Mouse (Mus musculus): ENCODE measurements around the gene S1pr2. TPM values are rescaled to one million over a fixed set of nuclear protein-coding genes. Genes with fewer than 3 reads are reported as not detected.
"Not testable (repeated sequence)": the region's sequence is repeated elsewhere in the genome, so short reads cannot be mapped to it uniquely, and the experiment has no call there.

Gene S1pr2
- polyA plus RNA-seq, 1 experiment from 2014 or later: 10.9 TPM

- no peak for ATAC-seq
- no peak for TF ChIP-seq CTCF (IDR thresholded peaks at IDR 0.05)
- ChIA-PET POLR2A (no interaction called here), CTCF (interaction anchor here (1.0 to 2.1 kb wide), 5 partner anchors 26 to 123 kb away, joined by 3 to 6 read pairs (median 3); partner anchors contain the start of gene Eif3g)
- DNase-seq (ENCODE audit: low read depth, low spot score): no peak
- in situ Hi-C loops (cut with MboI; ENCODE audit: low pct_unique_long_range_greater_than_20kb): loop anchor here (5.0 kb wide), 2 partner anchors 54 to 89 kb away; no protein-coding TSS in a partner anchor
- H3K27me3 ChIP-seq: no peaks in the 10 kb centered on the region
Measured at GRCm38 (mm10) chr9:21001651-21002200, 25.1 kb upstream of the S1pr2 start.

- H3K27me3 ChIP-seq: no peaks in the 10 kb centered on the region
- TF ChIP-seq CTCF (IDR thresholded peaks at IDR 0.05): peak; percentile 68
- in situ Hi-C loops (cut with MboI; ENCODE audit: low pct_unique_long_range_greater_than_20kb): loop anchor here (5.0 kb wide), 2 partner anchors 54 to 89 kb away; no protein-coding TSS in a partner anchor
- POLR2A ChIA-PET: no interaction called here
- no peak for DNase-seq (ENCODE audit: low read depth, low spot score)
- CTCF ChIA-PET: interaction anchor here (0.7 to 2.1 kb wide), 6 partner anchors 26 to 102 kb away, joined by 3 to 6 read pairs (median 3); partner anchors contain the start of gene Eif3g
- no peak for ATAC-seq
Measured at GRCm38 (mm10) chr9:21000811-21001210, 24.2 kb upstream of the S1pr2 start.

GRCm38 (mm10) chr9:20998337-20998736 lies 21.8 kb upstream of the S1pr2 start:
- DNase-seq (ENCODE audit: low read depth, low spot score); H3K27me3 ChIP-seq; in situ Hi-C loops (cut with MboI; ENCODE audit: low pct_unique_long_range_greater_than_20kb); ATAC-seq: not testable (repeated sequence)
- ChIA-PET POLR2A (interaction anchor here (1.1 kb wide), 1 partner anchor 99 kb away, joined by 5 read pairs; no protein-coding TSS in a partner anchor), CTCF (interaction anchor here (0.8 to 3.7 kb wide), 16 partner anchors 17 to 139 kb away, joined by 3 to 29 read pairs (median 4); partner anchors contain the start of genes Eif3g and S1pr2)
- TF ChIP-seq CTCF (IDR thresholded peaks at IDR 0.05): peak; percentile 73

- DNase-seq (ENCODE audit: low read depth, low spot score): no peak
- no peaks in the 10 kb centered on the region for H3K27me3 ChIP-seq
- in situ Hi-C loops (cut with MboI; ENCODE audit: low pct_unique_long_range_greater_than_20kb): no loop called here
- CTCF ChIA-PET: interaction anchor here (0.9 to 3.7 kb wide), 9 partner anchors 21 to 119 kb away, joined by 3 to 29 read pairs (median 4); partner anchors contain the start of genes Eif3g and S1pr2
- TF ChIP-seq CTCF (IDR thresholded peaks at IDR 0.05): no peak
- ATAC-seq: no peak
- POLR2A ChIA-PET: interaction anchor here (0.6 kb wide), 1 partner anchor 98 kb away, joined by 3 read pairs; no protein-coding TSS in a partner anchor
Measured at GRCm38 (mm10) chr9:20997065-20997464, 20.5 kb upstream of the S1pr2 start.

- ATAC-seq: no peak
- in situ Hi-C loops (cut with MboI; ENCODE audit: low pct_unique_long_range_greater_than_20kb): no loop called here
Measured at GRCm38 (mm10) chr9:20995069-20995468, 18.5 kb upstream of the S1pr2 start.

GRCm38 (mm10) chr9:20993165-20993898 lies 16.8 kb upstream of the S1pr2 start:
- DNase-seq (ENCODE audit: low read depth, low spot score): no peak
- TF ChIP-seq CTCF (IDR thresholded peaks at IDR 0.05): no peak
- no peaks in the 10 kb centered on the region for H3K27me3 ChIP-seq
- POLR2A ChIA-PET: interaction anchor here (0.7 kb wide), 1 partner anchor 17 kb away, joined by 3 read pairs; no protein-coding TSS in a partner anchor
- CTCF ChIA-PET: interaction anchor here (0.9 to 2.3 kb wide), 6 partner anchors 12 to 95 kb away, joined by 3 to 7 read pairs (median 3); partner anchors contain the start of gene Eif3g
- ATAC-seq: no peak
- in situ Hi-C loops (cut with MboI; ENCODE audit: low pct_unique_long_range_greater_than_20kb): no loop called here

More at GRCm38 (mm10) chr9:20995069-20995468, 18.5 kb upstream of the S1pr2 start:
- TF ChIP-seq CTCF (IDR thresholded peaks at IDR 0.05): no peak
- H3K27me3 ChIP-seq: no peaks in the 10 kb centered on the region
- ChIA-PET POLR2A (no interaction called here), CTCF (interaction anchor here (0.8 to 2.3 kb wide), 3 partner anchors 14 to 79 kb away, joined by 3 to 5 read pairs (median 3); no protein-coding TSS in a partner anchor)
- DNase-seq (ENCODE audit: low read depth, low spot score): no peak

- no peak for TF ChIP-seq CTCF (IDR thresholded peaks at IDR 0.05)
- ATAC-seq: no peak
- DNase-seq (ENCODE audit: low read depth, low spot score): no peak
- H3K27me3 ChIP-seq: no peaks in the 10 kb centered on the region
- CTCF ChIA-PET: interaction anchor here (0.9 kb wide), 1 partner anchor 43 kb away, joined by 3 read pairs; no protein-coding TSS in a partner anchor
- in situ Hi-C loops (cut with MboI; ENCODE audit: low pct_unique_long_range_greater_than_20kb): no loop called here
- POLR2A ChIA-PET: no interaction called here
Measured at GRCm38 (mm10) chr9:20991587-20991986, 15.0 kb upstream of the S1pr2 start.

GRCm38 (mm10) chr9:20990861-20991260 lies 14.3 kb upstream of the S1pr2 start:
- DNase-seq (ENCODE audit: low read depth, low spot score): no peak
- CTCF ChIA-PET: interaction anchor here (0.9 kb wide), 1 partner anchor 42 kb away, joined by 3 read pairs; no protein-coding TSS in a partner anchor
- no peaks in the 10 kb centered on the region for H3K27me3 ChIP-seq
- POLR2A ChIA-PET: no interaction called here
- TF ChIP-seq CTCF (IDR thresholded peaks at IDR 0.05): no peak
- ATAC-seq: peak; percentile 26
- in situ Hi-C loops (cut with MboI; ENCODE audit: low pct_unique_long_range_greater_than_20kb): no loop called here

- CTCF ChIA-PET: no interaction called here
- H3K27me3 ChIP-seq: peaks cover 5% of the 10 kb centered on the region
- POLR2A ChIA-PET: no interaction called here
- no peak for TF ChIP-seq CTCF (IDR thresholded peaks at IDR 0.05)
- ATAC-seq (no peak), DNase-seq (ENCODE audit: low read depth, low spot score) (no peak)
- in situ Hi-C loops (cut with MboI; ENCODE audit: low pct_unique_long_range_greater_than_20kb): no loop called here
Measured at GRCm38 (mm10) chr9:20987953-20988352, 11.4 kb upstream of the S1pr2 start.

- no peak for TF ChIP-seq CTCF (IDR thresholded peaks at IDR 0.05)
- POLR2A ChIA-PET: interaction anchor here (0.5 to 1.2 kb wide), 3 partner anchors 9 to 86 kb away, joined by 3 to 9 read pairs (median 4); no protein-coding TSS in a partner anchor
- ATAC-seq (no peak), DNase-seq (ENCODE audit: low read depth, low spot score) (no peak)
- in situ Hi-C loops (cut with MboI; ENCODE audit: low pct_unique_long_range_greater_than_20kb): no loop called here
- CTCF ChIA-PET: no interaction called here
- peaks cover 5% of the 10 kb centered on the region for H3K27me3 ChIP-seq
Measured at GRCm38 (mm10) chr9:20986952-20987686, 10.5 kb upstream of the S1pr2 start.

Measured in Patski (cell line).